Mouse (Mus musculus) 3T3-L1 (cell line): ENCODE results near the gene Ikbip.
A peak's percentile ranks its signal among the peaks of the same experiment; 100 is the strongest.

ENCODE experiments used
- DNase-seq: peaks from one replicate; pipeline ENCODE4 v3.0.0-alpha.2; 2015; ENCODE audit warnings: low read depth, low spot score

Ikbip gene

DNA sequence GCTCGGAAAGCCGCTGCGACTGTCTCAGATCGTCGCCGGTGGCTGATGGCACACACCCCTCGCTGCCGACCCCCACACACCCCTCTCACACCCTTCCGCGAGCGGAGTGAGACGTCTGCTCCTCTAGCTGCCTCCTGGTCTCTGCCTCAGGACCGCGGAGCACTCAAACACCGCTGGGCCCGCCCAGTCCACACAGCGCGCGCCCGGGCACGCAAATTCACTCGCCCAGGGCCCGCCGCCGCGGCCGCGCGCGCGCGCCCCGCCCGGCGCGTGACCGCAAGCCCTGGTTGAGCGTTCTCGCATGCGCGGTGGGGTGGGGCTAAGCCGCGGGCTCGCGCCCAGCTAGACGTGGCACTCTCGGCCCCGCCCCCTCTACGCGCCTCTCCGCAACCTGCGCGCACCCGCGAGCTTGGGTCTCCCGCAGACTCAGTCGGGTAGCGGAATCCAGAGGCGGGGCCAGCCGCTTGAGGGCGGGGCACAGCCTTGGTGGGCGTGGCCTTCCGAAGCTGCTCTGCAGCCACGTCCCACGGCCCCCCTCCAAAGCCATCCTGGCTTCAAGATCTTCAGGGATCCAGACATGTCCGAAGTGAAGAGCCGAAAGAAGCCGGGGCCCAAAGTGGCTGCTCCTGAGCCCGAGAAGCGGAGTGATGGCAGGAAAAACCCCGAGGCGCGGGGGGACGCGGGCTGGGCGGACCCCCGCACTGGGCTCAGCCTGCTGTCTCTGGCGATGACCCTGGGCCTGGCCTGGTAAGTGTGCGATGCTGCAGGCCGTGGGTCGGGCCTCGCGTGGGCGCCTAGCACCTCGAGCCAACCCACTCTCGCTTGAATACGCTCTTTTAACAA is at the start of gene Ikbip, which contains the start of gene Apaf1:
Ikbip (plus strand) TSS at position 391 of the 843 bp plus-strand sequence.
Apaf1 (minus strand) TSS at position 221 of the 843 bp plus-strand sequence.
- peak; percentile 94 for DNase-seq

DNA sequence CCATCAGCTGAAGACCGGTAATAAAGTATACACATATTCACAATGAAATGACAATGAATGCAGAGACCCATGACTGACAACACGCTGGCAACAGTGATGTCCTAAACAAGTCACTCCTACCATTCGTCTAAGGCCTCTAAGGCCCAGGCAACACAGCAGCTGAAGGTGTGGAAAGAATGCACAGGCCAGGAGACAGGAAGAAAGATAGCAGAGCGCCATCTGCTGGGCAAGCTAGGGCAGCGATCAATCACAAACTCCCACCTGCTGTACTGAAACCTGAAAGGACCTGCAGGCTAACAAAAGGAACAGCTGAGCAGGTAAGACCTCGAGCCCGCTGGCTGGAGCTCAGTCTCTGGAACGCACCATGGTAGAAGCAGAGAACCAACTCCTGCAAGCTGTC is 48.8 kb upstream of the Ikbip start:
- DNase-seq = peak; percentile 78

DNA sequence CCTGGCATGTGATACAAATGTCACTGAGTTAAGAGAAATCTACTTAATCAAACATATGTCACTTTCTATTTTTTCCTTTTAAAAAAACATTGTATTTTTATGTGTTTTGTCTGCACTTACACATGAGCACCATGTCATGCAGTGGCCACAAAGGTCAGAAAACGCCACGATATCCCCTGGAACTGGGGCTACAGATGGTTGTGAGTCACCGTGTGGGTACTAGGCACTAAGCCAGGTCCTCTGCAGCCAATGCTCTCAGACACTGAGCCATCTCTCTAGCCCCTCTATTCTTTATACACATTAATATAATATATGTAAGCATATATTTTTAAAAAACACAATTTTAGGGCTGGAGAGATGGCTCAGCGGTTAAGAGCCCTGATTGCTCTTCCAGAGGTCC is 33.0 kb upstream of the Ikbip start:
- peak; percentile 75 for DNase-seq

DNA sequence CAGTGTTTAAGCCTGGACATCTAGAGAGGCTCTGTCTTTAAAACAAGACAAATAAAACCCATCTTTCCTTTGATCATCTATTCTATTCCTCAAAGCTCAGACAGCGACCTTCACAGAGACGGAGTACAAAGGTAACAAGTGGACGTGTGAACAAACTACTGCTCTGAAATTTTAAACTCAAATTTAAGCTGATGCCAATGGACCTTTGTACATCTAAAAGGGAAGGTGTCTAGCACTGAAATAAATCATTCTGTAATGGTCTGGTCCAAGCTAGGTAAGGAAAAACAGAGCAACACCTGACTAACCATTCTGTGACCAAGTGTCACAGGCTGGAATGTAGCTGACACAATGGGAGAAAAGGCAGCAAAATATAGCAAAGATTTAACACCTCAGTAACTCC is 31.6 kb upstream of the Ikbip start:
- DNase-seq = no peak

DNA sequence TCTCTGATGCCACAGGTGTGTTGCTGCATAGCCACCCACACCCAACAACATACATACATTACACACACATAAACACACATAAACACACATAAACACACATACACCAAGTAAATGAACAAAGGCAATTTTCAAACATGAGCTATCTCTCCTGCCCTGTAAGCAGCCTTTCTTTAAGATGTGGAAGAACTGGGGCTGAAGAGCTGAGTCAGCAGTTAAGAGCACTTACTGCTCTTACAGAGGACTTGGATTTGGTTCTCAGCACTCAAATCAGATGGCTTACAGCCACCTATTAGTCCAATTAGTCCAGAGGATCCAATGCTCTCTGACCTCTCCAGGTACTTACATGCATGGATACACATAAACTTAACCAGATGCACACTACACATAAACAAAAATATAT is 30.0 kb upstream of the Ikbip start:
- no peak for DNase-seq

DNA sequence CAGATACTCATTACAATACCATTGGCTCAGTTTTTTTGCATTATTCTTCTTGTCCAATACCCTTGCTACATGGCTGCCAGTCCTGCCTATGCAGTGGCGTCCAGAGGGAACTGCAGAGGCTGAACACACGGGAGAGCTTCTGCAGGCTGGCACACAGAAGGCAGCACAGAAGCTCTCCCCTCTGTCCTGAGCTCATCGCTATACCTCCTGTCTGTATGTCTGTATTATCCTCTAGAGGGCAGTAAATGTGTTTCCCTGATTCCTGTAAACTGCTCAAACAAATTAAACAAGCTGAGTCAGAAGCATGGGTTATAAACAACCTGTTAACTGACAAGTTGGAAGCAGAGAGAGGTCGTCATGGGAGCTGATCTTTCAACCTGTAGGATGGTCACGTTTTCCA is 22.0 kb upstream of the Ikbip start:
- peak; percentile 57 for DNase-seq

DNA sequence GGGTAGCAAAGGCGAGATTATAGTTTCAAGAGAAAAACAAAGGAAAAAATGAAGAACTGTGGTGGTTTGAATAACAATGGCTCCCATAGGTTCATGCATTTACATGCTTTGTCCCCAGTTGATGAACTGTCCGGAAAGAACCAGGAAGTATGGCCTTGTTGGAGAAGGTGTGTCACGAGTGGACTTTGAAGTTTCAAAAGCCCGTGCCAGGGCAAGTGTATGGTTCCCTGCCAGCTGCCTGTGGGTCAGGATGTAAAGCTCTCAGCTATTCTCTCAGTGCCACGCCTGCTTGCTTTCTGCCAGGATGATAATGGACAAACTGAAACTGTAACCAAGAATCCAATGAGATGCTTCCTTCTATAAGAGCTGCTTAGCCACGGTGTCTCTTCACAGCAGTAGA is 20.4 kb upstream of the Ikbip start:
- no peak for DNase-seq

DNA sequence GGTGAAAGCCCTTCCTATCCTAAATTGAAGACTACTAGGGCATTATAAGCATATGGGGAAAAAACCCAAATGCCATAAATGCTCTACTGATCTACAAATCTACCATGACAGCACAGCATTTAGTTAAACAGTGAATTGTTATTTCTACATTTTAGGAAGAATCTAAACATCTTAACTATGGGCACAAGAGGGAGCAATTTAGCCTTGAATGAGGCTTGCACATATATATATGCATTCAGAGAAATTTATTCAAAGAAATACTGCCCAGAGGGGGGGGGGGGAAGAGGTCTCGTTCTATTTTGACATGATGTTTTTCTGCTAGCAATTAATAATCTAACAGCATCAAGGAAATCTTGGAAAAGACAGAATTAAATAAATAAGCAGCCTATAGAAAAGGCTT is 11.0 kb upstream of the Ikbip start:
- DNase-seq = peak; percentile 65

DNA sequence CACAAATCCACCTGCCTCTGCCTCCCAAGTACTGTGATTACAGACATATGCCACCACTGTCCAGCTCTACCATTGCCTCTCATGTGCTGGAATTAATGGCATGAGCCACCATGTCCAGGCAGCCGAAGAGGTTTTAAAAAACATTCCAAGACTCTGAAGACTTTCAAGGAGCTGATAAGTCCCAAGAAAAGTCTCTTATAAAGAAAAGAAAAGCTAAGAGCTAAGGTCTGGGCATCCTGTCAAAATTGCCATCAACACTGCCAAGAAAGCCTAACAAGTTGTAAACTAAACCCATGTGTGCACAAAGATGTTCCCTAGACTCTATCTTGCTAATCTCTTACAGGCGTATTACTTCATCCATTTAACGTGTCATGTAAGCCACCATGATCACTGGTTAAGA is 9.4 kb upstream of the Ikbip start:
- DNase-seq = peak; percentile 88

DNA sequence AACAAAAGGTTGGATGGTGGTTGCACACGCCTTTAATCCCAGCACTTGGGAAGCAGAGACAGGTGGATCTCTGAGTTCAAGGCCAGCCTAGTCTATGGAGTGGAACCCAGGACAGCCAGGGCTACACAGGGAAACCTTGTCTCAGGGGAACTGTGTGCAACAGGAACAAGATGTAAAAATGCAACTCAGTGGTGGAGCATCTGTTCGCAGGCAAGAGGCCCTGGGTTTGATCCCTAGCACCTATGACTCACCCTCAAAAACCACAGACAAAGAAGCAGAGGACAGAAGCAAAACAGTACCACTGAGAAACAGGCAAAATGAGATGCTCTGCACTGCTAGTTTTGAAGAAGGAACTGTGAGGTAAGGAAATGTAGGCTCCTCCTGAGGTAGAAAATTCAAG is 6.1 kb upstream of the Ikbip start:
- DNase-seq = peak; percentile 85

DNA sequence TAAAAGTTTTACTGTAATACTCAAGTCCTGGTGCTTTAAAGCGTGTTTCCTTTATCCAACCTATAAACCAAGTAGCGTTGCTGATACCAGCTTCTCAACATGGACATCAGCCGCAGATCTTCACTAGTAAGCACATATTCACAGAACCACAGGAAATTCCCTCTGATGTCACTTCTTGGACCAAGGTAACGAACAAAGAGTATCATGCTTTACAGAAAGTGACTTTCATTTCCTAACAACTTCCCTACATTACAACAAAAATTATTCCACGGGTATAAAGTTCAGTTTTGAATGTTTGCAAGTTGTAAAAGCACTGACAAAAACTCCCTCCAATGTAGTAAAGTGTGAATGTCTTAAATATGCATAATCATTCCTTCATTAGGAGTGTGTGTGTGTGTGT is 2.2 kb upstream of the Ikbip start:
- no peak for DNase-seq

DNA sequence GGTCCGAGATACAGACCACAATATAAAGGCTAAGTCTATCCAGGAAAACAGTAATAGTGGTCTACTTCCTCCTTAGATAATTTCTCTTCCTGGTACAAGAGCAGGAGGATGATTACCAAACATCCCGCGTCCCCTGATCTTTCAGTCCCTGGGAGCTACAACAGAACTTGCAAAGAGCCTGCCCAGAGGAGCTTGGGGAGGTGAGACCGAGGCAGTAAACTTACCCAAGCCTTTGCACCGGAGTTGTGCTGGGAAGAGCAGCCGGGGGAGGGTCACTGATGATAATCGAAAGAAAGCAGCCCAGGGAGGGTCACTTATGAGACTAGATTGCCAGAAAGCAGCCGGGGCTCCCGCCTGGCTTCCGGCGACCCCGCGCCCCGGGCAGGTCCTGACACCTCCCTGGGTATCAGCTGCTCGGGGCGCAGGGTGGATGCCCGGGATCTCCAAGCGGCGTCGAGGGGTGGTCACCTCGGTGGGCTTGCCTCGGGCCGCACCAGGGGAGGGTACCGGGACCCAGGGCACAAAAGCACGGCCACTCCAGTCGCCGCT is 707 bp upstream of the Ikbip start:
- peak; percentile 40 for DNase-seq

DNA sequence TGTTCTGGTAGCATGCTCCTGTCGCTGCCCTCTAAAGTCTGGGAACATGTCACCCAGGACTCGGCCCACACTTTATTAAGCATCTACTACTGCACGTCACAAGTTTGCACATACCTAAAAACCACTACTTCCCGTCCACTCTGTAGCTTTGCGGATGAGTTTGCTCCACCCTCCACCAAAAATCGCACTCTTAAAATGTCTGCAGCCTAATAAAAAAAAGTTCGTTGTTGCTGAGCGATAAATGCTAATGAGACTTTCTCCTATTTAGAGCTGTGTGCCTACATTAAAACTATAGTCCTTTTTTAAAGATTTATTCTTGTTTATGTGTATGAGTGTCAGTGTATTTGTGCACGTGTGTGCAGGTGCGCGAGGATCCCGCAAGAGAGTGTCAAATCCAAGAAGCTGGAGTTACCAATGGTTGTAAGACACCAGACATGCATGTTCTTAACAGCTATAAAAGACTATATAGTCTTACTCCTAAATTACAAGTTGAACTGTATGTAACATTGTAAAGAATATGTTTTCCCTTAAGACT is 720 bp downstream of the Ikbip start:
- DNase-seq = peak; percentile 66

DNA sequence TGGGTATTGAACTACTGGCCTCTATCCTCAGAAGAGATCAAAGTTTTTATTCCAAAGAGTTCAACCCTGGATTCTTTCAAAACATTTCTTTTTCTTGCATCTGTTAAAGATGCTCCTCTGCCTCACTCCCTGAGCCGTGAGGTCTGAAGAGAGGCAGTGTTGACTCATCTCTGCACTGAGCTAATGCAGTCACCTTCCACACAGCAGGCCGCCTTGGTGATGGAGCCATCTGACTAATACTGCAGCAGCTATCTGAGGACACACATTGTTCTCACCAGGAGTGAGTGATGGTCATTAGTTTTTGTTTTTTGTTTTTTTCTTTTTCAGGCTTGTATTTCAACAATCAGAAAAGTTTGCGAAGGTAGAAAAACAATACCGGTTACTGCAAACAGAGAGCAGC is 10.1 kb downstream of the Ikbip start:
- DNase-seq = peak; percentile 72

DNA sequence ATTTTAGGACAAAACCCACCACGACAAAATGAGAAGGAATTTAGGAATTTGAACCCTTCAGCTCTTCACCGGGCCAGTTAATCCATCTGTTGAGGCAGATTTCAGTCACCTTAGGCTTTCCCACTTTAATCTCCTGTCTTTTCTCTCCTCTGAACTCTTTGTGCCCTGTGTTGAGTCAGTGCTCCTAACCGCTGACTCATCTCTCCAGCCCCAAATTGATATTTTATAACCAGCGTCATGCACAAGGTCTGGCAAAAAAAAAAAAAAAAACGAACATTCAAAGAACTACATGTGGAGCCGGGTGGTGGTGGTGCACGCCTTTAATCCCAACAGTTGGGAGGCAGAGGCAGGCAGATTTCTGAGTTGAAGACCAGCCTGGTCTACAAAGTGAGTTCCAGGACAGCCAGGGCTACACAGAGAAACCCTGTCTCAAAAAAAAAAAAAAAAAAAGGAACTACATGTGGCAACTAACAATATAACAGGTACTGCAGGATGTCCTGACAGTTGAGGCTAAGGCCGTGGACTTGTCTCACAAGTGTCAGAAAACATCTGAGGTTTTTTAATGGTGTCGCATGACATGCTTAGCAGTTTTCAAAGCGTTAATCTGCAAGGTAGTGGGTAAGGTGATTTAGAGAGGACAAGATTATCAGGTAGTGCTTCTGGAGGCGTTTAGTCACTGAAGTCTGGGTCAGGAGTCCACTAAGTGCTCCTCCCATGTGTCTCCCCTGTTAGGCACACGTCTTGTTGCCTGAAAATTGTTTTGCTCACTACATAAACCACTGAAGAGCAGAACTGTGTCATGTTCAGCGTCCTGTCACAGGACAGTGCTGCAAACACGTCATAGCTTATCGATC is 11.7 kb downstream of the Ikbip start:
- DNase-seq = peak; percentile 71

DNA sequence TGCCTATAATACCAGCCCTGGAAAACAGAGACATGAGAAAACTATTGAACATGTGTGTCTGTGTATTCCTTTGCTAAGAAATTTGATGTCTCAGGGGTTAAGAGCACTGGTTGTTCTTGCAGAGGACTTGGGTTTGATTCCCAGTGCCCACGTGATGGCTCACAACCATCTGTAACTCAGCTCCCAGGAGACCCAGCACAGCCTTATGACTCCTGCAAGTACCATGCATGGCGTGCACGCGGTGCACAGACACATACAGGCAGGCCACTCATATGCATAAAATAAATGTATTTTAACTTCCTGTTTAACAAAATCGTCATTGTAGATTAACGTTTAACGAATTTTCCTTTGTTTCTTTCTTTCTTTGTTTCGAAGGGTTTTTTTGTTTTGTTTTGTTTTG is 15.3 kb downstream of the Ikbip start:
- DNase-seq = no peak

DNA sequence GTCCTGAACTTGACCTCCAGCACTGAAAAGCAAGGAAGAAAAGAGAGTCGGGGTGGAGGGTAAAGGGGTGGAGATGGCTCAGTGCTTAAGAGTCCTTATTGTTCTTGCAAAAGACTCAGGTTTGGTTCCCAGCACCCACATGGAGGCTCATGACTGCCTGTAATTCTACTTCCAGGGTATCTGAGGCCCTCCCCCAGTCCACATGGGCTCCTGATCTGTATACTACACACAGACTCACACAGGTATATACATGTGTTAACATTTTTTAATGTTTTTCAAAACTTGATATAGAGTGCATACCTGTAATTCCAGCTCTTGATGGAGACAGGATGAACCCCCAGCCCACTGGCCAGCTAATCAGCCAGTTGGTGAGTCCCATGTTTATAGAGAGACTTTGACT is 17.4 kb downstream of the Ikbip start:
- DNase-seq = no peak

DNA sequence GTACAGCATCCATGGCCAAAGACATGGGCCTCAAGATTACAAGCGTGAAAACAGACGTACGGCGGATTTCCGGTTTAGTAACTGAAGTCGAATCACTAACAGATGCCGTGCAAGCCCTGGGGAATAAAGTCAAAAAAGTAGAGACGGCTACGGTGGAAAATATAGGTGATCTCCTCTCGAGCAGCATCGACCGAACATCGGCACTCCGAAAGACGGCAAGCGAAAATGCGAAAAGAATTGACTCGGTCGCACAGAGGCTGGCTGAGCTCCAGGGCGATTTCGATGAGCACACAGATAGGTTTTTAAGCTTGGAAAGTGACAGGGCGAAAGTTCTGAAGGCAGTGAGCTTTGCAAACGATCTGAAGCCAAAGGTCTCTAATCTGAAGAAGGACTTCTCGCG is 19.2 kb downstream of the Ikbip start:
- no peak for DNase-seq

DNA sequence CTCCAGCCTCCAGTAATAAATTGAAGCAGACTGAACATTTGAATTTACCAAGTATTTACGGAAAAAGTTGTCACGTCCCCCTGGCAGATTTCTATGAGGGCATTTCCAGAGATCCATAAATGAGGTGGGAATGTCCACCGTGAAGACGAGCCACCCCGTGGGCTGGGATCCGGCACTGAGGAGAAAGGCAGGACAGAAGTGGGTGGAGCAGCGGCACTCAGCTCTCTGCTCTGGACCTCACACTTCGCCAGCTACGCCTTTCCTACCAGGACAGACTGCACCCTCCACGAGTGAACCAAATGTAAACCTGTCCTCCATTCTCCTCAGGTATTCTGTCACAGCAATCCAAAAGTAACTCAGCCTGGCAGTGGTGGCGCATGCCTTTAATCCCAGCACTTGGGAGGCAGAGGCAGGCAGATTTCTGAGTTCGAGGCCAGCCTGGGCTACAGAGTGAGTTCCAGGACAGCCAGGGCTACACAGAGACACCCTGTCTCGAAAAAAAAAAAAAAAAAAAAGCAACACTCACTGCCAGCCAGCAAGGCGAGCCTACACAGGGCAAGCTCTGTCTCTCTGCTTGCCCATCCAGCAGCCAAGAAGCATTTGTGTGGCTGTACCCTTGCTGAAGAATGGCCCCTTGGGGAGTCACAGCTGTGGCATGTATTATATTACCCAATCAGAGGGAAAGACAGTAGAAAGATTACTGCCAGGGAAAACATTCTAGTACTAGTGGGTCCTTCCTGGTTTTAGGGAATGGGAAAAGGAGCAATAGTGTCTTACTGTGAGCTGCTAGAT is 20.3 kb downstream of the Ikbip start:
- DNase-seq = no peak

DNA sequence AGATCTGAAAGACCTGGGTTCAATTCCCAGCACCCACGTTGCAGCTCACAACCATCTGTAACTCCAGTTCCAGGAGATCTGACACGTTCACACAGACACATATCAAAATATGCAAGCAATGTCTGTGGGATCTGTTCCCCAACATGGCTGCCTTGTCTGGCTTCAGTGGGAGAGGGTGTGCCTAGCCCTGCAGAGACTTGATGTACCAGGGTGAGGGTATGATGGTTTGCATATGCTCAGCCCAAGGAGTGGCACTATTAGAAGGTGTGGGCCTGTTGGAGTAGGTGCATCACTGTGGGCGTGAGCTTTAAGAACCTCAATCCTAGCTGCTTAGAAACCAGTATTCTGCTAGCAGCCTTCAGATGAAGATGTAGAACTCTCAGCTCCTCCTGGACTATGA is 23.2 kb downstream of the Ikbip start:
- DNase-seq = no peak

DNA sequence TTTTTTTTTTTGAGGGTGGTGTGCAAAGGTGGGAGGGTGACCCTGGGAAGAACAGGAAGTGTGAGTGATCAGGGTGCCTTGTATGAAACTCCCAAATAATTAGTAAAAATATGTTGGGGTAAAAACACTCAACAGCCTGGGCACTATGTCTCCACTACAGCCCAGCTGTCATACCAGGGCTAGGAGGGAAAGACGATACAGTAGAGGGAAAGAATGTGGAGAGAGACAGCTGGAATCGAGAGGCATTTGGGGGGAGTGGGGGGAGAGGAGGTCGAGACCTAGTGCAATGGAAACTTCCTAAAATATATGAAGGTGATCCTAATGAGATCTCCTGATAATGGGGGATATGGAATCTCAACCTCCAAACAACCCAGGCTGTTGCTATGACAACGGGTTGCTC is 27.1 kb downstream of the Ikbip start:
- DNase-seq = no peak
